Mouse (Mus musculus) lung, embryonic 14.5 days (tissue): ENCODE data around the gene Bicral. TPM values are rescaled to one million over a fixed set of nuclear protein-coding genes. Genes with fewer than 3 reads are reported as not detected.

Experiments used
- ATAC-seq: fragments of 200-750 bp; cut with Nextera tagmentation; 2 replicates; pipeline ENCODE4 v1.8.0; 2017; ENCODE audit warnings: mild to moderate bottlenecking, moderate TSS enrichment, moderate library complexity; ENCODE audit not compliant: insufficient read depth
- DNase-seq: peaks from one replicate; pipeline ENCODE4 v3.0.0-alpha.2; 2015
- H3K27ac ChIP-seq: fragments of 300-500 bp; sonication (generic); 2 replicates; pipeline ENCODE4 v1.5.1; 2014; ENCODE audit warnings: low read depth, mild to moderate bottlenecking, moderate library complexity
- H3K27me3 ChIP-seq: fragments of 300-500 bp; sonication (generic); 2 replicates; pipeline ENCODE4 v1.6.1; 2014; ENCODE audit warnings: low read length, control low read depth; ENCODE audit not compliant: insufficient read depth
- H3K36me3 ChIP-seq: fragments of 300-500 bp; sonication (generic); 2 replicates; pipeline ENCODE4 v1.6.1; 2014; ENCODE audit warnings: control low read depth; ENCODE audit not compliant: insufficient read depth
- H3K4me1 ChIP-seq: fragments of 300-500 bp; sonication (generic); 2 replicates; pipeline ENCODE4 v1.6.1; 2014; ENCODE audit warnings: antibody characterized with exemption, control low read depth; ENCODE audit not compliant: insufficient read depth
- H3K4me2 ChIP-seq: fragments of 300-500 bp; sonication (generic); 2 replicates; pipeline ENCODE4 v1.6.1; 2014; ENCODE audit warnings: mild to moderate bottlenecking
- H3K4me3 ChIP-seq: fragments of 300-500 bp; sonication (generic); 2 replicates; pipeline ENCODE4 v1.5.1; 2014; ENCODE audit warnings: low read depth, low read length
- H3K9ac ChIP-seq: fragments of 300-500 bp; sonication (generic); 2 replicates; pipeline ENCODE4 v1.6.1; 2014
- H3K9me3 ChIP-seq: fragments of 300-500 bp; sonication (generic); 2 replicates; pipeline ENCODE4 v1.6.1; 2016; ENCODE audit warnings: low read depth, low read length, control low read depth
- CTCF ChIP-seq: IDR thresholded peaks from 2 replicates; pipeline ENCODE4 v1.5.1; 2016; ENCODE audit warnings: antibody characterized with exemption, low read depth
- WGBS: fragments of 180-500 bp; shearing (Covaris S2); extraction: QIAGEN DNeasy Blood & Tissue Kit; methylation state at CpG from one replicate; pipeline ENCODE4 v1.1.7; 2014; 5-methylcytosine and 5-hydroxymethylcytosine counted together
- polyA plus RNA-seq: library from polyadenylated mRNA; unstranded; fragments of >200 nt; fragmentation: Nextera tagmentation; extraction: Ambion mirVana; gene quantifications from 2 replicates; pipeline ENCODE4 v1.2.1, GENCODE M21; 2014

Gene Bicral
- polyA plus RNA-seq, 1 experiment from 2014 or later, result 6.5 TPM

DNA sequence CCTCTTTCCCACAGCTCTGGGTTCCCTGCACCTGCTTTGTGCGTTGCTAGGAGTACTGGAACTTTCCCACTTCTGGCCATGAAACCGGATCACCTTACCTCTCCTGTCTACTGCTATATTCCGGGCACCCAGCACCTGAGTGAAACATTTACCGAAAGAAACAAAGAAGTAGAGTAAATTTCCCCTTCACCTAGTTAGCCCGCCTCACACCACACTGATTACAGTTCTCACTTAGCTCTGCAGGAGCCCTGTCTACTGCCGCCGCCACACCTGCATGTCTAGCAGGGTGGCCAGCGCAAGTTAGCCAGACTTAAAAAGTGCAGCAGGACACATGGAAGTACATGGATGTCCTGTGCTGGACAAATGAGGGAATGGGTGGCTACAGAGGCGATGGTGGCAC, 24.8 kb upstream of the Bicral start:
- no peak for ATAC-seq
- Histone ChIP-seq H3K9me3 (no peaks in the 10 kb centered on the region), H3K27me3 (no peaks in the 10 kb centered on the region), H3K36me3 (no peaks in the 10 kb centered on the region), H3K4me1 (peaks cover 11% of the 10 kb centered on the region), H3K4me2 (no peak overlapping the region), H3K9ac (no peak overlapping the region), H3K4me3 (no peak overlapping the region), H3K27ac (no peak overlapping the region)
- whole genome bisulfite sequencing, result 64% methylated on average over 9 of the region's 9 CpGs
- TF ChIP-seq CTCF, result no peak
- no peak for DNase-seq

DNA sequence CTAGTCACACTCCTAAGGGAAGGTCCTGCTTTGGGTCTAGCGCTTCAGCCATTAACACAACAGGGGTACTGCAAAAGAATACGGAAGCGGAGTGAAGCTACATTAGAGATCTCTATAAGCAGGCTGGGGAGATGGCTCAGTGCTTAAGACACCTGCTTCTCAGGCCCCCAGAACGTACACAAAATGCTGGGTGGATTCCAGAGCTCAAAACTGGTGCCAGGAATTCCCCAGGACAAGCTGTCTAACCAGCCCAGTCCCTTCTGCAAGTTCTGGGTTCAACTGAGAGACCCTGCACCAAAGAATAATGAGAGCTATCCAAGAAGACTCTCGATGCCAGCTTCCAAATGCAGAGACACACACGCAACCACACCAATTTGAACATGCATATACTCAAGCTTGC, 23.4 kb upstream of the Bicral start:
- no peak for TF ChIP-seq CTCF
- DNase-seq (no peak), ATAC-seq (no peak)
- H3K4me2 ChIP-seq, result no peak overlapping the region
- H3K4me3 ChIP-seq, result no peak overlapping the region
- H3K9me3 ChIP-seq, result no peaks in the 10 kb centered on the region
- H3K27me3 ChIP-seq, result no peaks in the 10 kb centered on the region
- H3K27ac ChIP-seq, result no peak overlapping the region
- WGBS, result 83% methylated on average over 6 of the region's 6 CpGs
- H3K9ac ChIP-seq, result no peak overlapping the region
- H3K4me1 ChIP-seq, result peaks cover 11% of the 10 kb centered on the region
- no peaks in the 10 kb centered on the region for H3K36me3 ChIP-seq

DNA sequence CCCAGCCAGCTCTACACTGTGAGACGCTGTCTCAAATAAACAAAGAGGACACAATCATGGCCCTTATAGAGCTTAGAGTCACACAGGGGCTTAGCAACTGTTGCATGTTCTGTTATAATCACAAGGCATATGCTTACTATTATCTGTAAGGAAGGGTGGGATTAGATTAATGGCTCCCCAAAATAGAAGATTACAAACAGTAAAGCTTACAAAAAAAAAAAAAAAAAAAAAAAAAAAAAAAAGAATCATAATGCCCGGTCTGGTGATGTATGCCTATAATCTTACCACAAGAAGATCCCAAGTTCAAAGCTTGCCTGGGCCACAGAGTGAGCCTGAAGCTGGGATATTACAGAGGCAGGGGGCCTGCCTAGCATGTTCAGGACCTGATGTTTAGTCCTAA, 22.0 kb upstream of the Bicral start:
- DNase-seq (peak; percentile 24), ATAC-seq (no peak)
- no peaks in the 10 kb centered on the region for H3K36me3 ChIP-seq
- no peaks in the 10 kb centered on the region for H3K27me3 ChIP-seq
- no peak overlapping the region for H3K9ac ChIP-seq
- no peak overlapping the region for H3K4me2 ChIP-seq
- WGBS, result 42% methylated on average over 2 of the region's 2 CpGs
- H3K9me3 ChIP-seq, result no peaks in the 10 kb centered on the region
- H3K4me1 ChIP-seq, result 0 out of 2 replicates have a peak, but pooled peaks cover 3% of the 10 kb centered on the region
- H3K27ac ChIP-seq, result peak overlapping the region; percentile 44; the same call in 1 of the 2 replicates
- no peak for TF ChIP-seq CTCF
- H3K4me3 ChIP-seq, result no peak overlapping the region

- Histone ChIP-seq H3K9ac (no peak overlapping the region), H3K4me1 (0 out of 2 replicates have a peak, but pooled peaks cover 3% of the 10 kb centered on the region), H3K27me3 (no peaks in the 10 kb centered on the region), H3K4me2 (no peak overlapping the region), H3K36me3 (no peaks in the 10 kb centered on the region), H3K4me3 (no peak overlapping the region), H3K9me3 (no peaks in the 10 kb centered on the region), H3K27ac (peak overlapping the region; percentile 44; the same call in 1 of the 2 replicates)
- 16% methylated on average over 14 of the region's 14 CpGs for WGBS
- ATAC-seq (peak; percentile 67), DNase-seq (peak; percentile 86)
- TF ChIP-seq CTCF, result no peak
Measured at GRCm38 (mm10) chr17:46879841-46880311, 21.6 kb upstream of the Bicral start.

GRCm38 (mm10) chr17:46877061-46877460, 18.8 kb upstream of the Bicral start:
- no peak for DNase-seq
- Histone ChIP-seq H3K27me3 (no peaks in the 10 kb centered on the region), H3K4me2 (no peak overlapping the region), H3K4me1 (no peaks in the 10 kb centered on the region), H3K9me3 (no peaks in the 10 kb centered on the region), H3K4me3 (no peak overlapping the region), H3K9ac (no peak overlapping the region), H3K36me3 (no peaks in the 10 kb centered on the region), H3K27ac (no peak overlapping the region)
- TF ChIP-seq CTCF, result no peak
- ATAC-seq, result no peak
- 77% methylated on average over 5 of the region's 5 CpGs for WGBS

- Histone ChIP-seq H3K4me1 (no peaks in the 10 kb centered on the region), H3K4me2 (no peak overlapping the region), H3K36me3 (no peaks in the 10 kb centered on the region), H3K27ac (no peak overlapping the region), H3K27me3 (no peaks in the 10 kb centered on the region), H3K9me3 (no peaks in the 10 kb centered on the region), H3K9ac (no peak overlapping the region), H3K4me3 (no peak overlapping the region)
- 55% methylated on average over 8 of the region's 8 CpGs for WGBS
- TF ChIP-seq CTCF, result no peak
- DNase-seq (peak; percentile 24), ATAC-seq (no peak)
Measured at GRCm38 (mm10) chr17:46876371-46876950, 18.2 kb upstream of the Bicral start.

DNA sequence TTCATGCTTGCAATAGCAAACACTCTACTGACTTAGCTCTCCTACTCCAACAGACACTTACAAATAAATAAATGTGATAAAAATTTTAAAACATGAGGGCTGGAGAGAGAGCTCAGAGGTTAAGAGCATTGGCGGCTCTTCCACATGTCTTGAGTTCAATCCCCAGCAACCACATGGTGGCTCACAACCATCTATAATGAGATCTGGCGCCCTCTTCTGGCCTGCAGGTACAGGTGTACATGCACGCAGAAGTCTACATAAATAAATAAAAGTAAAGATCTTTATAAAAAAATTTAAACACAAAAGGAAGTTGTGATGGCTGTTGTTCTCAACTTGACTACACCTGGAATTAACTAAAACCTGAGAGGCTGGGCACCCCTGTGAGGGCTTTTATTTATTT, 17.3 kb upstream of the Bicral start:
- 76% methylated on average over 3 of the region's 3 CpGs for WGBS
- Histone ChIP-seq H3K36me3 (no peaks in the 10 kb centered on the region), H3K9me3 (no peaks in the 10 kb centered on the region), H3K27ac (no peak overlapping the region), H3K9ac (no peak overlapping the region), H3K4me3 (no peak overlapping the region), H3K4me2 (no peak overlapping the region), H3K4me1 (no peaks in the 10 kb centered on the region), H3K27me3 (no peaks in the 10 kb centered on the region)
- TF ChIP-seq CTCF, result 0 out of 2 replicates have a peak, but pooled peaks have one; percentile 18
- DNase-seq (no peak), ATAC-seq (no peak)
